Mouse (Mus musculus): Measurements from ENCODE around the gene Plch2. TPM values are rescaled to one million over a fixed set of nuclear protein-coding genes. Genes with fewer than 3 reads are reported as not detected.

Gene Plch2
- polyA plus RNA-seq, 1 experiment: 98.3 TPM

DNA sequence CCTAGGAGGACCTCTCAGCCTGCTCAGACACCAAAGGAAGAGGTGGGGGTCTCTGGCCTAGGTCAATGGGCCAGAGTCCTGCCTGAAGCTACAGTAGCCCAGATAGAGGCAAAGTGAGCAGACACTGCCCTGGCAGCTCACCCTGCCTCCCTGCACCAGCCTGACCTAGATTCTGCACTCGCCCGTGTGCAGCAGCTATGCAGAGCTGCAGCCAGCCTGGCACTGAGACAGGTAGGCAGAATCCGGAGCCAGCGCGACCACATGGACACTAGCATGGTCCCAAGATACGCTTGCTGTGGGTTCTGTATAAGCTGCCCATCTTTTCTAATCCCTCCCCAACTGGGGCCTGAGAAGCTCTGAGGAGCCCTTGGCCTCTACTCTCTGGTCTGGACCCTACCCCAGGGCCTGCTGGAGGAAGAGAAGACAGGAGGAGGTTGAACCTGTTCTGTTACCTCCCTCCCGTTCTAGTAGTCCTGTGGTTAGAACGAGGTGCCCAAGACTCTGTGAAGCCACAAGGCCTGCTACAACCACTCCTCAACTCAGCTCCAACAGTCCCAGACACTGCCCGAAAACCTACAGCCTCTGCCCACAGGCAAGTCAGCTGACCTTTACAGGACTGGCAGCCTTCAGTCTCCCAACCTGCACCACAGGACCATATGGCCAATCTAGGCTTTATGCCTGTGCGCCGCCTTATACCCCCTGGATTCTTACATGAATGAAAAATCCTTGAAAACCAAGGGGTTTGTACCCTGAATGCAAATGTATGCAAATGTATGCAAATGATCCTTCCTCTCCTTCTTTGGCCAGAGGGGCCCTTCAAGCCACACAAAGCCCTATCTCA, 32.2 kb downstream of the Plch2 start:
- no peak for DNase-seq (ENCODE audit: extremely low spot score in 1 of 2, low spot score in 1 of 2)

DNA sequence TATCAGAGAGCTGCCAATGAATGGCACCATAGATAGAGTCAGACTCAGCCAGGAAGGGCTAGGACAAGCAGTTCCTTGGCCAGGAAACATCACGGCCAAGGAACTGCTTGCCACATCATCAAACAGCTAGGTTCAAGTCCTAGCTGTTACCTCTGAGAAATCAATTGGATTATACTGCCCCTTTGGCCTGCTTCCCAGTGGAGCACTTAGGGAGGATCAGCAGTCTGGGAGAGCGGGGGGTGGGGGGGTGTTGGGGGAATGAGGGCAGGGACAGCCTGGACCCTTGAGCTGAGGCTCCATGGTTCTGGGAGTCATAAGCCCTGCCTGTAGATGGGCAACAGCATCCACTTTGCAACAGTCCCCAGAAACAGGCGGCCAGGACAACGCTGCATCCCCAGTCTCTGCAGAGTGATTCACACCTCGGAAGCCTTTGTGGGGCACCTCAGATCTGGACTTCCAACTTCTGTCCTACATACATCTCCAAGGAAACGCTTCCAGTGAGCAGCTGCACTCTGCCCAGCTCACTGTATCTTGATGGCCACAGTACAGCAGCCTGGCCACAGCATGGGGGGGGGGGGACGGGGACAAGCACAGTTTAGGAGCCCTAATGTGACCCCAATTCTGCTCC, 34.2 kb downstream of the Plch2 start:
- DNase-seq (ENCODE audit: extremely low spot score in 1 of 2, low spot score in 1 of 2): no peak

DNA sequence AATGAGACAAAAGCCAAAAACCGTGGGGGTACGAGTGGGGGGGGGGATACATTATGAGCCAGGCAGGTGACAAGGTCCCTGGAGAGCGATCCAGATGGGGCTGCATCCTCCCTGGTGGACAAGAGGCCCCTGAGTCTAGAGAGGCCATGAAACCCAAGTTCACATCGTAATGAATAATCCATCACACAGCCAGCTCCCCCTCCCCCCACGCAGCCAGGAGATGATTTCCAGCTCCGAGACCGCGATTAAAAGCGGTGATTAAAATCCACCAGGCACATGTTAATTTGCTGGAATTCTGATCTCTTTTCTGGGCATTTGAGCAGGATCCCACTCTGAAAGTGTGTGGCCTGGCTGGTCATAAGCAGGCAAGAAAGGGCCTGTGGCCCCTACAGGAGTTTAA, 35.8 kb downstream of the Plch2 start:
- DNase-seq (ENCODE audit: extremely low spot score in 1 of 2, low spot score in 1 of 2): no peak

DNA sequence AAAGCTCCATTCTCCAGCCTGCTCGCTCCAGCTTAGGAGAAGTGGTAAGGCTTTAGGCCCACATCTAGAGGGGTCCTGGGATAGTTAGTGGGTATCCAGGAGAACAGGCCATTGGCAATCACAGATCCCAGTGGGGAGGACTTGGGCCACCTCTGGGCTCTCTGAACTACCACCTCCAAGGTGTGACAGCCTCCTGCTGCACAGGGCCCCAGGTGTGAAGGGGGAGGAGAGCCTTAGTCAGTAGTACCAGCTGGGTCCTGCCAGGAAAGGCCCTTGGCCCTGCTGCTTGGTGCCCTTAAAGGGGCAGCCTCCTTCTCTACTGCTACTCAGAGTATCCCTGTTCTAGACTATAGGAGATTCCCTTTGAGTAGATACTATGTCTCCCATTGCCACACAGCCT, 36.4 kb downstream of the Plch2 start:
- DNase-seq (ENCODE audit: extremely low spot score in 1 of 2, low spot score in 1 of 2): no peak

DNA sequence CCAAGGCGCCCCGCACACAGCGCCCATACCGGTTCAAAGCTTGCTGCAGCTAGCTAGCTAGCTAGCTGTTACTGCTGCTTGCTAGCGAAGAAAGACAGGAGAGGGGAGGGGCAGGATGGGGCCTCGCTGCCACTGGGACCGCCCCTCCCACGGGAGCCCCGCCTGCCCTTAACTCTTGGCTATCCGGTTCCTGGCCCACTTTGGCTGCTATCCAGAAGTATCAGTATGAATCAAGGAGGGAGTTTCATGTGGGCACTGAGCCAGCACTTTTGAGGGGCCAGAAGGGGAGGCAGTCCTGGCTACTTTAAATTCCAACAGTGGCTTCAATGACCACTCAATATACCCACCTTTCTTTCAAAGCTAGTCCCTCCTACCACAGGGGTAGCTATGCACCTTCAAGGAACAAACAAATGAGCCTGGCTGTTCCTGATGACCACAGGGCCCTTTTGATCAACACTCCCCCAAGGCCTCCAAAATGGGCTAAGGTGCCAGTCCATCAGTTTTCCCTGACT, 37.2 kb downstream of the Plch2 start:
- DNase-seq (ENCODE audit: extremely low spot score in 1 of 2, low spot score in 1 of 2): no peak

DNA sequence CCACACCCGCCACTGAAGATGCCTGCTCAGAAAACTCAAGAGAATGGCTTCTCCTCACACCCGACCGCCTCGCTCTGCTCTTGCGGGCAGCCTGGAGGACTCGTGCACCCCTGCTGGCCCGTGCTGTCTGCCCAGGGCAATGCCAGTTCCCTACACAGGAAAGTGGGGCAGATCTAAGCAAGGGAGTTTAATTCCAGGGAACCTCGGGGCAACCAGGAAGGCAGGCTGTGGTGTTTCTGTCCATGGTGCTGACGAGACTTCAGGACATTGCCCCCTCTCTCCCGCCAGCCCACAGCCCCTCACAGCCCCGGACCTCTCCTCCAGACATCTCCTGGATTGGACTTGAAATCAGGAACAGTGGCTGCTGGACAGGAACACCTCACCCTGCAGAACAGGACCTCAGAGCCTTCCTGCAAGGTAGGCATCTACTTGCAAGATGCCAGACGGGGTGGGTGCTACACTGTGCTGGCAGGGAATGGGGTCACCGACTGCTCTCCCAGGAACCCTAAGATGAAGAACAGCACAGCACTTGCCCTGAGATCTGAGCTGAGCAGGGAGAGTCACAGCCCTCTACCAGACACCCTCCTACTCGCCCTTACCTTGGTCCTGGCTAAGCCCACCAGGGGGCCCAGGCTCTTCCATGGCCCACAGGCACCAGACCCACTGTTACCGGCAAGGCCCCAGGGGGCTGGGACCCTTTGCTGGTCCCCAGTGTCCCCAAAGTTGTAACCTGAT, 37.8 kb downstream of the Plch2 start:
- no peak for DNase-seq (ENCODE audit: extremely low spot score in 1 of 2, low spot score in 1 of 2)

DNA sequence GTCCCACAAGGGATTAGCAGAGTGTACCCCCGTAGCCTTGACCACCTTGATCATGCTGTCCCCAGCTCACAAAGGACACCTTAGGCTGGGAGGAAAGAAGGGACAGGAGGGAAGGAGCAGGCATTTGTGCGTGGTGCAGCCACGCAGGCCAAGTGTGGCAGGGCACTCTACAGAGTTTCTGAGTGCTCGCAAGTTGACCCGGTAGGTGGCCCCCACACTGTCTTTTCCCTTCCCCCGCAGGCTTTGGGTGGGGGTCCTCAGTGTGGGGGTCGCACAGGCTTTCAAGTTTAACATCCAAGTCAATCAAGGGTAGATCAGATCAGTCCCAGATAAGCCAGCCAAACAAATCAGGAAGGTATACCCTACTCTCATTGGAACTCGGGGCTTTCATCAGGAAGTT, 38.5 kb downstream of the Plch2 start:
- DNase-seq (ENCODE audit: extremely low spot score in 1 of 2, low spot score in 1 of 2): no peak

DNA sequence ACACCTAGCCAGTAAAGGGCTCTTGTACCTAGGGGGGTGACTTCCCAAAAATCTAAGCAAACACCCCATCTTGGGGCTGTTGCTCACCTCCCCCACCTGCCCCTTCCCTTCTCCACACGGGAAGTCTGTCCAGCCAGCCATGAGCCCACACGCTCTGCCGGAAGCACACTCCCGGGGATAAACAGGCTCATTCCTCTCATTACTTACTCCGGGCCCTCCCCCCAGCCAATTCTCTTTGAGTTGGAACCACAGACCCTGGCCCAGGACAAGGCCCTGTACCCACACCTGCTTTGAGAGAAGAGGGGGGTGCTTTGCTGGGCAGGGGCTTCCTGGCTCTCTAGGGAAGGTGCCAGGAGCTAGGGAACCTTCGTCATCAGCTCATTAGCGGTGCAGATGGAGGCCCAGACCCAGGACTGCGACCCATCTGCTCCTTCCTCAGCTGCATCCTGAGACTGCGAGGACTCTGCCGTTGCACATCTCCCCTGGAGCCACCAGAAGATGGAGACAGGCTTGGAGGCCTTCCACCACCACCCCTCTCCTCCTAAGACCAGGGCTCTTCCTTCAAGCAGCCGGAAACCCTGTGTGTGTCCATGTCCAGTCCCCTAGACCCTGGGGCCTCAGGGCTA, 39.2 kb downstream of the Plch2 start:
- no peak for DNase-seq (ENCODE audit: extremely low spot score in 1 of 2, low spot score in 1 of 2)

DNA sequence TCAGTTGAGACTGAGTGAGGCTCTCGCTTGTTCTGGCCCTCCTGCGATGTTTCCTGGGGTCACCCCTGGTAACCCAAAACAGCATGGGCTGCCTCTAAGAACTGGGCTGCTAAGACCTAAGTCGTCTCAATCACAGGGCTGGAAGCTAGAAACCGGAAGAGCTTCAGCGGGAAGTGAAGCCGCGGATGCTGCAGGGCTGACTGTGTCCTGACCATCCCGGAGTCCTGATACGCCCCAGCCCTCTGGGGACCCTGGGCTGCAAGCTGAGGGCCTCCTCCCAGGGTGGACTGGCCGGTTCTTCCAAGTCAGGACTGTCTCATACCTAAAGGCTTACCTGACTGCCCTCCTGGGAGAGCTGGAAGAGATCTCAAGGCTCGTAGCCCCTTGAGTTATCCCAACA, 39.8 kb downstream of the Plch2 start:
- DNase-seq (ENCODE audit: extremely low spot score in 1 of 2, low spot score in 1 of 2): no peak

DNA sequence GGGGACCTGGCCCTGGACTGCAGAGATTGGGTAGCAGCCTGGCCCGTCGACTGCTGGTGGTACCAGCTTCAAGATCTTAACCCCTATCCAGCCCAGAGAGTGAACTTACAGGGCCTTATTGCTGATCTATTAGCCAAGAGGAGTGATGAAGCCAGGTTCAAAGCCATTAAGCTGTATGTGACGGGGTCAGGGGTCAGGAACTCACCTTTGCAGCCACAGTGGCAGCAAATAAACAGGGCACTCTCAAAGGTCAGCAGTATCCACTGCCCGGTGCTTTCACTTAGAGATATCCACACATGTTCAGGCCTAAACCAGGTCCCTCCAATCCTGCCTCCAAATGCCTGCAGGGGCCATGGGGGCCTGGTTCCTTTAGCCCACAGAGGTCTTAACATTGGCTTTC, 41.0 kb downstream of the Plch2 start:
- DNase-seq (ENCODE audit: extremely low spot score in 1 of 2, low spot score in 1 of 2): no peak

DNA sequence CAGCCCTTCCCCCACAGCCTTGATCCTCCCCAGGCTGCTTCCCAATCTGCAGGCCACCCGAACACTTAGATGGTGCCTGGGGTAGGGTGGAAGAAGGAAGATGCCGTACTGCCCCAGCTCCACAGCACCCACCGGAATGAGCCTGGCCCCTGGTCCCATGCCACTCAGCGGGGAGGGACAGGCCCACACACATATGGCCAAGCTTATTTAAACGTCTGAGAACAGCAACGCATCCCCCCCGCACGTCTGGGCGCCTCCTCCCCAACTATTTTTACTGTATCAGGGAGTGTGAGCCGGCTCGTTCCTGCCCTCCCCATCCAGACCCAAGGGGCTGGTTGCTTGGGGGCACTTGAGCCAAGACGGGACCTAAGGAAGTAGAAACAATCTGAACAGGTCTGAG, 41.8 kb downstream of the Plch2 start:
- peak; percentile 67 to 78 for DNase-seq (ENCODE audit: extremely low spot score in 1 of 2, low spot score in 1 of 2)

DNA sequence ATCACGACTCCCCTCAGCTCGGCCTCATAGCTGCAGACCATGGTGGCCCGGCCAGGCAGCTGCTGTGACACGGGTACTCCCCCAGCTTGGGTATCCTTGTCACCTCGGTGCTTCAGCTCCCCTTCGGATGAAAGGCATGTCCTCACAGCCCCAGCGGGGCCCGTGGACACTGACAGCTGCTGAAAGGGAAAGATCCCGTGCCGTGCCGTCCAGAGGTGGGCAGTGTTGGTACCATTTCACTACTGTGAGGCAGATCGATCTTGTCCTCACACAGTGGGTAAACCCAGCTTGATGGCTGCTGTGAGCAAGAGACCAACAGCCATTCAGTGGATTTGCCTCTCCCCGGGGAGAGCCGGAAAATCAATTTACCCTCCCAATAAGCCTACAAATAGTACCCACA, 42.3 kb downstream of the Plch2 start:
- no peak for DNase-seq (ENCODE audit: extremely low spot score in 1 of 2, low spot score in 1 of 2)

DNA sequence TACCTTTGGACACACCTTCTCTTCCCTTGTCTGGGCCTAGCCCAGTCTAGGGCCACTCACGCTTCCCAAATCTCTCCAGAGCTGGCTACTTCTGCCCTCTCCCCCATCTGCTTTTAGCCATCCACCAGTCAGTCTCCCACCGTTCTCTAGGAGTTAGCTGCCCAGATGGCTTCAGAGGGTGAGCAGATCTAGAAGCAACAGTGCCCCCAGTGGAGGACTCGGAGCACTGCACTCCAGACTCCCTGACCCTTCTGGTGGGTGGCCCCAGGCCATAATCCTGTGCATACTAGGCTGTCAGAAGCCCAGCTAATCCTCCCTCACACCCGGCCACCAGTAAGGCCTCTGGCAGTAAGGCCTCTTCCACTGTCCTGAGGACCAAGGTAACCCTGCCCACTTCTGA, 43.8 kb downstream of the Plch2 start:
- DNase-seq (ENCODE audit: extremely low spot score in 1 of 2, low spot score in 1 of 2): peak in 1 of 2 experiments; percentile 76

DNA sequence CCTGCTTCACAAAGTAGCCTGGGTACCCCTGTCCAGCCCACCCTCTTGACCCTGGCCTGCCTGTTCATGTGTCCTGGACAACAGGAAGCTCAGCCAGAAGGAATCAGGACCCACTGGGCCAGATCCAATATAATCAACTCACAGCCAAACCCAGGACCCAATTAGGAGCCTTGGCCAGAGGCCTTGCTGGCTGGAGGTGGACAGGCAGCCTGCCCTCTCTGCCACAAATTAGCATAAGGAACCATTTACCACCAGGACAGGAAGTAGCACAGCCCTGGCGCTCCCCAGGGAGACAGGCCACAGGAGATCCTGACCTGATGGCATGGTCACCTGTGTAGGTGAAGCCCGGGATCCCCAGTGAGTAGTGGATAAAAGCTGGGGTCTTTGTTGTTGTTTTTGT, 44.5 kb downstream of the Plch2 start:
- DNase-seq (ENCODE audit: extremely low spot score in 1 of 2, low spot score in 1 of 2): no peak

DNA sequence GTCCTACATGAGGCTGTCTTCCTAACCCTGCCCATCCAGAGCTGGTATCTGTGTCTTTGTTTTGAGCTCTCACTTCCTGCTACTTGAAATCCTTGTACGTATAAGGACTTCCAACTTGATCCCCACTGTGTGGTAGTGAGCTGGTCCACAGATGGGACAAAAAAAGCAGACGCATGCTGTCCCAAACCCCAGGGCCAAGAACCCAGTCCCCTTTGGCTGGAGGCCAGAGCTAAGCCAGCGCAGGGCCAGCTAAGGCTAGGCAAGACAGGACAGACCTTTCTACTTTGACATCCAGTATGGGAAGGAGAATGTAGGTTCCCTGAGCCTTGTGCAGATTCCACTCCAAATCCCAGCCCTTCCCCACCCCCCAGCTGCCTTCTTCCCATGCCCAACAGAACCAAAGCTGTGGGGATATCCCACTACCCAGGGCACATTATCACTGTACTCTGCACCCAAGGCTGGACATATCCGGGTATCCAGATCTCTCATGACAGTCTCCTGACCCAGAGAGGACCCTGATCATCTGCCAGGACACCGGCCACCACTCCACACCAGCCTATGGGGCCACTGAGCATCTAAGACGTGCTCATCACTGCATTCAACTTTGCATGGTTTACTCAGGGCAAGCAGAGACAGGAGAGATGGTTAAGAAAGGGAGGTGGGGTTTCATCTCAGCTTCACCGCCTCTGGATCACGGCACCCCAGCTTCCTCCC, 45.1 kb downstream of the Plch2 start:
- no peak for DNase-seq (ENCODE audit: extremely low spot score in 1 of 2, low spot score in 1 of 2)

DNA sequence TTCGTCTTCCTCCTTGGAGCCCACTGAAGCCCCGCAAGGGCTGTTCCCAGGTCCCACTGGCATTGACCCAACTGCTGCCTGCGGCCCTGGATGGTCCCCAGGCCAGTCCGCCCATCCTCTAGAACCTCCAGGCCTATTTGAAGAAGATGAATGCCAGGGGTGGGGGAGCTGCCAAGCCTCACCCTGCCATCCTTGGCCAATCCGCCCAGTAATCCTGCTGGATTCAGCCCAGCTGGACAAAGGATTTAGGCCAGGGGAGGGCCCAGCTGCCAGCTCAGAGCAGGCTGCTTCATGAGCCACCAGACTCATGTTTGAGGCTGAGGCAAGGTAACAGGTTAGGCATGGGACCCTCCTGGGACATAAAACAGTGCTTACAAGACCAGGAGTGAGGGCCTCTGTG, 45.7 kb downstream of the Plch2 start:
- no peak for DNase-seq (ENCODE audit: extremely low spot score in 1 of 2, low spot score in 1 of 2)

DNA sequence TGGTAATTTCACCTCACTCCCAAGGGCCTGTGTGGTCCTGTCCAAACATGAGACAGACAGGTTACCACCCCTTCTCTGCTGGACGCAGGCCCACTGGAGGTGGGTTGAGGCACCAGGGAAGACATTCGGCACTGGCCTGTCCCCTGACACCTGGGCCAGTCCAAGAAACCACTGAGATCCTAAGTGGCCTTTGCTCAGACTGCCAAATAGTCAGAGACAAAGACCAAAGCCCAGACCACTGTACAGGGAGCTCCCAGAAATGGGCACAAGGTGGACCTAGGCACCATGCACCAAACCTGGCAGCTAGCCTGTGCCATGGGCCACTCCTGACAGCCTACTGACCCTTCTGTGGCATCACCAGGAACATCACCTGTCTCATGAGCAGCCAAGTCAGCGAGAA, 47.4 kb downstream of the Plch2 start:
- no peak for DNase-seq (ENCODE audit: extremely low spot score in 1 of 2, low spot score in 1 of 2)

DNA sequence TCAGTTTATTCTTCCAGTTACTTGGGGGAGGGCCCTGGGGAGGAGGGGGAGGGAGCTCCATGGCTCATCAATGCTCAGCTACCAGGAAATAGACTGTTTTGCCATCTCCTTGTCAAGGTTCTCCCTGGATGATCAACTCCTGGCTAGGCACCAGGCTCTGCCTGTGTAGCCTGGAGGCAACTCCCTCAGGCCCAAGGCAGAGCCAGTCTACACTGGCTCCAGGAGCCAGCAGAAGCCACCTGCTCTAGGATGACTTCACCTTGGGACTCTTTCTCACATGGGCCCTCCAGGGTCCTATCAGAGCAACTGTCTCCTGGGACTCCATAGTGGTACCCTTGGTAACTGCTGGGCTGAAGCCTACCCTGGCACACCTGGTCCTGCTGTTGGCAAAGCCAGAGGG, 48.5 kb downstream of the Plch2 start:
- no peak for DNase-seq (ENCODE audit: extremely low spot score in 1 of 2, low spot score in 1 of 2)

DNA sequence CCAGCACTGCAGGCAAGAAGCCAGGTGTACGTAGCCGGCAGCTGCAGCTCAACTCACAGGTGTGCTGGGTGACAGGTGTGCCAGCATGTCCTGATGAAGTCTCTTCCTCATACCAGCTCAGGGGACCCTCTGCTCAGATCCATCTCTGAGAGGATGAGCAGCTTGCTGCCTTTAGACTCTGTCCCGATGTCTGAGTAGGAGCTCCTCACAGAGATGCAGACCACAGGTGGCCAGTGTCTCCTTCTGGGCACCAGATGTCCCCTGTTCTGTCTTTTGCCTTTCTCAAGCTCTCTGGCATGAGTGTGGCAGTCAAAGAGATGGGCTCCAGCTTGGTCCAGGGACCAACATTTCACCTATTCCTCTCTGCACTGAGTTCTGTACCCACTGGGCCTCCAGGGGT, 48.9 kb downstream of the Plch2 start:
- no peak for DNase-seq (ENCODE audit: extremely low spot score in 1 of 2, low spot score in 1 of 2)

DNA sequence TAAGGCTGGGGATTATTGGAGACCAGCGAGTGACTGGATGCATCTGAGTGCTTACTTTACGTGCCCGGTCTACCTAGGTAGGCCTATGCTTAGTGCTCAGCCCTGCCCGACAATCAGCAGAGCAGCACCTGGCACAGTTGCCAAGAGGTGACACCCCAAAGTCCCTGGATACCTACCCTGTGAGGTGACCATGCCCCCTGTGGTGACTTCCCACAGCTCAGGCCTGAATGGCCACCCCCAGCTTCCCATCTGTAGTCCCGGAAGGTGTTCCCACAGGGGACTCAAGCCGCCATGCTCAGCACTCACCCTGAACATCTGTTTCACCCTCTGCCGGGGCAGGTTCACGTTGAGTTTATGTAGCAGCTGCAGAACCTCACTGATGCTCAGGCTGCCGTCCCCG, 50.3 kb downstream of the Plch2 start:
- no peak for DNase-seq (ENCODE audit: extremely low spot score in 1 of 2, low spot score in 1 of 2)

All from frontal cortex, adult 2 months (tissue).